Mouse (Mus musculus) left cerebral cortex, postnatal 4 days (tissue): ENCODE data around the gene Ano6. TPM values are rescaled to one million over a fixed set of nuclear protein-coding genes. Genes with fewer than 3 reads are reported as not detected.

Experiments used
- DNase-seq: peaks from one replicate; pipeline ENCODE4 v3.0.0-alpha.2; 2022
- intact Hi-C: fragments of 180-260 bp; cut with DNase I; formaldehyde crosslinking; loops from one replicate; pipeline ENCODE4 v1.15.1; 2025
- total RNA-seq, 2 experiments: library from RNA; stranded (reverse); gene quantifications; 2 replicates each; pipeline ENCODE4 v1.2.3; 2021

Gene Ano6
- total RNA-seq, 2 experiments from 2014 or later = 26.9 to 27.2 TPM

DNA sequence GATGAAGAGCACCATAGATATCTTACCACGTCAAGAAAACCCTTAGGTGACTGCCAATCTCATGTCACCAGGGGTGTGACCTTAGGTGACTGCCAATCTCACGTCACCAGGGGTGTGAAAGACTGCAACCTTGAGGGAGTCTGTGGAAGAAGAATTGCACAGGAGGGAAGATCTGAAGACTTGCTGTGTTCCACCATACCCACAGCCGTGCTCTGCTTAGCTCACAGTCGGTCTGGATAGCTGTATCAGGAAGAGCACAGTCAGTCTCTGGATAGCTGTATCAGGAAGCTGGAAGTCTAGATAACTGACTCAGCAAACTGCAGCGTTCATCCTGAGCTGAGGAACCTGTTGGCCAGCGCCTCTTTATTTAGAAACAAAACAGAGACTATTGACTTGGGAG, 92.9 kb downstream of the Ano6 start:
- DNase-seq = no peak
- intact Hi-C loops = no loop called here

DNA sequence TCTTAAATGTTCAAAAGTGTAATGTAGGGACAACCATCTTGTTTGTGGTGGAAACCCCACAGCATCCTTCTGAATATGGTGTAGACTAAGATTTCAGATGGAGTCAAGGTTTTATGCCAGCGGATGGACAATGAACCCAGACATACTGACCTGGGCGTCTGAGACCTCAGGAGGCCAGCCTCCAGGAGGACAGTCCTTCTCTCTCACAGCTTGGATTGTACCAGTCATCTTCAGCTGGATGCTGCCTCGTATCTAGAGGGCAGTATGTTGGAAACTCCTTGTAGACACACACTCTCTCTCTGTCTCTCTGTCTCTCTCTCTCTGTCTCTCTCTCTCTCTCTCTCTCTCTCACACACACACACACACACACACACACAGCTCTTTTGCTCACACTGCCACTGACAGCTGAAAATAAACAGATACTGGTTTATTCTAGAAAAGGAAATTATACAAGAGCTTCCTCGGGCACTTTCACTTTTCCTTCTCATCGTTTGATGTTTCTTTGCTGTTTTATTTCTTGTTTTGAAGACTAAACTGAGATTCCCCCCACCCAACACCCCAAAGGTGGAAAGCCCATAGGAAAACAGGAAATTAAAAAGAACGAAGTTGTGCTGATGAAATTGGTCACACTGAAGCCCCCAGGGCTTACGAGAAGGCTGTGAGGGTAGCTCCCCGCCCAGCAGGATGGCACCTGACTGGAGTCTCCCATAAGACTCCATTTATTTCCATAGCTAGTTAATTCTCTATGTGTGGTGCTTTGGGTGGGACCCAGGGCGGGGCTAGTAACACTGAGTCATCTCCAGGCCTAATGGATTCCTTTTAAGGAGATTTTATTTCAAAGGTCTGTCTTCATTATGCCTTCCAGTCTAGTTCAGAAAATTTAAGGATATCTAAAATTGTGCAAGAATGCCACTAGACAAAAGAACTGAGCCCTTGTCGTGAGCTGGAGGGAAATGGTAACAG, 94.3 kb downstream of the Ano6 start:
- intact Hi-C loops = no loop called here
- no peak for DNase-seq

GRCm38 (mm10) chr15:95885953-95886820, 95.5 kb downstream of the Ano6 start:
- intact Hi-C loops = no loop called here
- DNase-seq = no peak

GRCm38 (mm10) chr15:95887365-95887764, 96.7 kb downstream of the Ano6 start:
- intact Hi-C loops = no loop called here

GRCm38 (mm10) chr15:95888556-95888955, 97.9 kb downstream of the Ano6 start:
- intact Hi-C loops = no loop called here
- DNase-seq = no peak

More at GRCm38 (mm10) chr15:95887365-95887764, 96.7 kb downstream of the Ano6 start:
- DNase-seq = no peak

GRCm38 (mm10) chr15:95890368-95890767, 99.7 kb downstream of the Ano6 start:
- no peak for DNase-seq
- intact Hi-C loops = no loop called here

- intact Hi-C loops = no loop called here
- DNase-seq = no peak
Measured at GRCm38 (mm10) chr15:95892171-95892570, 101.5 kb downstream of the Ano6 start.

DNA sequence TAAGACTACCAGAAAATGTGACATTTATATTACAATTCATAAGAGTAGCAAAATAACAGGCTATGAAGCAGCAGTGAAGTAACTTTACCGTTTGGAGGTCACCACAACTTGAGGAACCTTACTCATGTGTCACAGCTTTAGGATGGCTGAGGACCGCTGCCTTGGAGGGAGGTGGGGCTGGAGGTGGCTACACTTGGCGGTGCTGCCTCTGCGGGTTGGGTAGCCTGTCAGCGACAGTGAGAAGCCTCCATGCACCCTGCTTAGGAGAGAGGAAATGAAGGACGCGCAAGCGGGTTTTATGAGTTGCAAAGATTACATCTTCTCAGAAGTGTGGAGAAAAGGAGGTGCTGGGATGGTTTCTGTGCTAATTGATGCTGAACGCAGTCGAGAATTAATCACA, 102.3 kb downstream of the Ano6 start:
- intact Hi-C loops = no loop called here
- DNase-seq = no peak

DNA sequence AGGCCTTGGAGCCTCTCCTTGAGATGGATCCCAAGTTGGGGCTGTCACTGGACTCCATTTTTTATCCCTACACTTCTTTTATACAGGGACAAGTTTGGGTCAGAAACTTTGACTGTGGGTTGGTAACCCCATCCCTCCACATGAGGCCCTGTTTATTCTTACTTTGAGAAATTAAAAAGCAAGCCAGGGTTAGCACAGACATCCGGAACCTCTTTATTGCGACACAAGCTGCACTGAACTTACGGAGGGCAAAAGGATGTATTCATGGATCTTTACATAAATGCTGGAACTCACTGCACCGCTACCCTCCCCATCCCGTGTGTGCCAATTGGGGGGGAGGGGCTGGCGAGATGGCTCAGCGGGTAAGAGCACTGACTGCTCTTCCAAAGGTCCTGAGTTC, 105.1 kb downstream of the Ano6 start:
- no peak for DNase-seq
- intact Hi-C loops = no loop called here

GRCm38 (mm10) chr15:95897653-95898052, 107.0 kb downstream of the Ano6 start:
- intact Hi-C loops = no loop called here
- no peak for DNase-seq

- intact Hi-C loops = no loop called here
- DNase-seq = no peak
Measured at GRCm38 (mm10) chr15:95898438-95898837, 107.8 kb downstream of the Ano6 start.

DNA sequence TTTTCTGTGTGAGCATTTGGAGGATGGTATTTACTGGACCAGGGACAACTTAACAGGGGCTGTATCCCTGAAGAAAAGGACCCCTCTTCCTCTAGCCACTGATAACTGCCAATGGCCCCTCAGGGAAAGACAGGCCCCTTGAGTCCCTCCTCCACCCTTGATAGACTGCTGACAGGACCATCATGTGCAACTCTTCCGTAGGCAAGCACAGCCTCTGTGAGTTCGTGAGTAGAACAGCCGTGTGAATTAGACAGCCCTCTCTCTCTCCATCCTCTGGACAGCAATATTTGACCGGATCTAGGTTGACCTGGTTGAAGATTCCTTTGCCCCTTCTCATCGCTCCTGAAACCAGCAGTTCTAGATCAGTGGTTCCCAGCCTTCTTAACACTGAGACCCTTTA, 111.8 kb downstream of the Ano6 start:
- no peak for DNase-seq
- intact Hi-C loops = no loop called here

- no peak for DNase-seq
- intact Hi-C loops = no loop called here
Measured at GRCm38 (mm10) chr15:95904247-95904646, 113.6 kb downstream of the Ano6 start.

GRCm38 (mm10) chr15:95906017-95906749, 115.5 kb downstream of the Ano6 start:
- peak; percentile 13 for DNase-seq
- intact Hi-C loops = no loop called here

- DNase-seq = no peak
- intact Hi-C loops = no loop called here
Measured at GRCm38 (mm10) chr15:95906891-95907290, 116.2 kb downstream of the Ano6 start.

GRCm38 (mm10) chr15:95907337-95907736, 116.7 kb downstream of the Ano6 start:
- DNase-seq = peak; percentile 50
- intact Hi-C loops = no loop called here

DNA sequence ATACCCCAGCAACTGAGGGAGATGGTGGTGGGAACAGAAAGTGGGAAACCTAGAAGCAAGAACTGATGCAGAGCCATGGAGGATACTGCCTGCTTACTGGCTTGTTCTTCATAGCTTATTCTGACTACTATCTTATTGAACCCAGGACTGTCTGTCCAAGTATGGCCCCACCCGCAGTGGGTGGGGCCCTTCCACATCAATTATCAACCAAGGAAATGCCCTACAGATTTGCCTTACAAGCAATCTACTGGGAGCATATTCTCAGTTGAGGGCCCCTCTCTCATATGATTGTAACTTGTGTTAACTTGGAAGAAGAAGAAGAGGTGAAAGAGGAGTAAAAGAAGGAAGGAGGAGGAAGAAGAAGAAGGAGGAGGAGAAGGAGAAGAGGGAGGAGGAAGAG, 117.3 kb downstream of the Ano6 start:
- DNase-seq = no peak
- intact Hi-C loops = no loop called here

DNA sequence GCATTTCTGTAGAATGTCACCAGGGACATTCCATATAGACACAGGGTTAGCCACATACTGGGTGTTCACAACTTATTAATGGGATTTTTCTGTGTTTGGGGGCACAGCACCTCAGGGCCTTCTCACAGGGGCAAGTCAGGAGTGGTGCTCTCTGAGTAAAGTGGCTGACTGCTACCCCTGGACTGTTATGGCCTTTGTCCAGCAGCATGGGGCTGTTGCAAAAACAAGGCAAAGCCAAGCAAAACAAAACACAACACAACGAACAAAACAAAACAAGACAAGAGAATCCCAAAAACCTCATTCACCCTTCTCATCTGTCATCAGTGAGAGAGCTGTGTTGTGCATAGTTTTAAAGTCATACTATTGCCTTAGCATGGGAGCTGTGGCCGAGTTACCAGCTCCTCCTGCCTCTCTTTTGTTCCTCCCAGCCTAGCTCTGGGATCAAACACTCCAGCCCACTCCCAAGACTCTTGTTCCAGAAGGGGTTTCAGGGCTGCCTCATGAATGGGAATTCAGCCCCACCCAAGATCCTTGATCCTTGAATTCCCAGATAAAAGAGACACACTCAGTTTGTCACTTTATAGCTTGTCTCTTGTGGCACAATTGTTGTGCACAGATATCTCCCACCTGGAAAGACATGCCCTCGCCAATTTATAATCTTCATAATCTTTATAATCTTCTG, 119.6 kb downstream of the Ano6 start:
- no peak for DNase-seq
- intact Hi-C loops = no loop called here

DNA sequence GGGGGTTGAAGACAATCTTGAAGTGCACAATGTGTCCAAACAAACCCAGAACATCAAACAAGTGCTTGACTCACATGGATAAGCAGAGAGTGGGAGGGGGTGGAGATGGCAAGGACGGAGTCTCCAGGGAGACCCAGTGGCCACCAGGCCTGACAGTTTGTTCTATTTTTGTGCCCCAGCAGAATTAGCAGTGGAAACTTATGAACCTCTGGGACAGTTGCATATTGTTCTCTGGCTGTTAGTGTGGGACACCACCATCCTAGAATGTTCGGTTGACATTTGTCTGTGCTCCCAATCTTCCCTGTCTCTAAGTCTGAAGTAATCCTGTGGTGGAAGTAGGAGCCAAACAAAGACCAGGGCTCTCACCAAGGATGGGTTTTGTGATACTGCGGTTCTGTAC, 124.3 kb downstream of the Ano6 start:
- intact Hi-C loops = no loop called here
- no peak for DNase-seq

DNA sequence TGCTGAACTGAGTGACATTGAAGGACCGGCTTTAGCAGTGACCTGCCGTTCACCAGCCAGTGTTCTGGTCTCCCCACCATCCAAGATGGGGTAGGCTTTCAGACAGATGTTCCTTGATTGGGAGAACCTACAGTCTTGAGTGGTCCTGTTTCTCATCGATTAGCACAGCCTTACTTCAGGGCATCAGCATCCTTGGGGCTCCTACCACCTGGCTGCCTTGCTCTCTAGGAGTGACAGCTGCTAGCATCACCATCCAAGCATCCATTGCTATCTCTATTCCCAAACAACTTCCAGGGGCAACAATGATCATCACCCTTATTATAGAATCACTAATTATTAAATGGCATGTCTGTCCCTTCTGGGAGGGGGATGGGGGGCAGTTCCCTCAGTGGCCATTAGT, 124.8 kb downstream of the Ano6 start:
- intact Hi-C loops = no loop called here
- DNase-seq = no peak
